Mouse (Mus musculus): Measurements from ENCODE around the gene Abcc3.

The Abcc3 gene

DNA sequence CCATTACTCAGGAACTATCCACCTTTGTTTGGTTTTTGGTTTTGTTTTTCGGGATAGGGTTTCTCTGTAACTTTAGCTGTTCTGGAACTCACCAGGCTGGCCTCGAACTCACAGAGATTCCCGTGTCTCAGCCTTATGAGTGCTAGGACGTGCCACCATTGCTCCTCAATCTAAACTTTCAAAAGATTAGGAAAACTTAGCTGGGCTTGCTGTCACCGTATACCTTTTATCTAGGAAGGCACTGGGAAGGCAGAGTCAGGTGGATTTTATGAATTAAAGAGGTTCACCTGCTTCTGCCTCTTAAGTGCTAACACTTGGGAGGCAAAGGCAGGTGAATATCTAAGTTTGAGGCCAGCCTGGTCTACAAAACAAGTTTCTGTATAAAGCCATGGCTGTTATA is 70.2 kb downstream of the Abcc3 start:
- DNase-seq: no peak

DNA sequence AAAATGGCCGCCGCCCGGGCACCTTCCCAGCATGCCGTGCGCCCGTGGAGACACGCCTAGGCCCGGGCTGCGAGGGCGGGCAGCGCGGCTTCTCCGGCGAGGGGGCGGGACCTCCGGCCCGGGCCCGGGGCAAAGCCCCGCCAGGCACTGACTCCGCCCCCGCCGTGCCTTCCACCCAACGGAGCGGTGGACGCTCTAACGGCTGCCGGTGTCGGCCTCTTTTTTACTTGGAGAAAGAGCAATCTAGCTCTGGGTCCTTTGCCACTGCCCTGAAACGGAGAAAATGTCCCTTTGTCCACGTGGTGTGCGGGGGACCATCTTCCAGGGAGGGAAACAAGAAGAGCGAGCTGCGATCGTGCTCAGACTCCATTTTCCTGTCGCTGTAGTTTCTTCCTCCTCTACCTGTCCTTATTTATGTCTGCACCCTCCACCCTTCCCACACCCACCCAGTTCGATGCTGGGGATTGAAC is 70.8 kb downstream of the Abcc3 start, which contains the start of gene Luc7l3:
Gene Luc7l3, minus strand, starts transcription at position 58 of the 470 bp plus-strand sequence.
- DNase-seq: peak; percentile 96

DNA sequence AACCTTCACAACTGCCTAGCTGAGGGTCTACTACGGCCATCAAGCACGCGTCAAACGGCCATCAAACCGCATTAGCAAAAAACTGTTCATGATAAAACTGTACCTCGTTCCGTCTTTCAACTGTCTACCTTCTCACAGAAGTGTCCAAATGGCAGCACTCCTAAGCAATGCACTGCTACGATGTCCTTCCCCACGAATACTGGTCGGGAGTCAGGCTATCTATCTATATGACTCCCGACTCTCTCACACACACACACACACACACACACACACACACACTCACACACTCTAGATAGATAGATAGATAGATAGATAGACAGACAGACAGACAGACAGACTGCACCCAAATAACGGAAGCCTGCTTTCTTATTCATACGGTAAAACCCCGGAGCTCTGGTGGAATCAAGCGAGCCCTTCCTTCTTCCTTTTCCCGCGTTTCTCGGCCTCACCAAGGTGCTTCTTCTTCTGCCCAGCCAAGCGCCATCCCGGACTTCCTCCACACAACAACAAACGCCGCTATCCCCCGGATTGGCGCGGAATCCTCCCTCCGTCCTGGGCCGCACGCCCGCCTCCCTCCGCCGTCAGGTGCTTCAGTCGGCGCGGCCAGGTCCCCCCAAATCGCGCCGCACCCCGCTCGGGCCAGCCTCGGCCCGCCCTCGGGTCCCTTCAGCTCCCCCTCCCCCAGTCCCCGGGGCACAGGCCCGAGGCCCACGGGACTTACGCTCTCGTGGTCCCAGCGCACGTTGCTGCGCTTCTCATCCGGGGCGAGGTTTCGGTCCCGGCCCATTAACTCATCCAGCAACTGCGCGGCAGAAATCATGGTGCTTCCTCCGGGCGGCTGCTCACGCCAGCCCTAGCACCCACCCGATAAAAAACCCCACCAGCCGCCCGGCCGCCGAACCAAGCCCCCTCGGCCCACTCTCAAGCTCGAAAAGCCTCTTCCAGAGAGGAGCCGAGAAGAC is 71.5 kb downstream of the Abcc3 start:
- peak; percentile 57 for DNase-seq

DNA sequence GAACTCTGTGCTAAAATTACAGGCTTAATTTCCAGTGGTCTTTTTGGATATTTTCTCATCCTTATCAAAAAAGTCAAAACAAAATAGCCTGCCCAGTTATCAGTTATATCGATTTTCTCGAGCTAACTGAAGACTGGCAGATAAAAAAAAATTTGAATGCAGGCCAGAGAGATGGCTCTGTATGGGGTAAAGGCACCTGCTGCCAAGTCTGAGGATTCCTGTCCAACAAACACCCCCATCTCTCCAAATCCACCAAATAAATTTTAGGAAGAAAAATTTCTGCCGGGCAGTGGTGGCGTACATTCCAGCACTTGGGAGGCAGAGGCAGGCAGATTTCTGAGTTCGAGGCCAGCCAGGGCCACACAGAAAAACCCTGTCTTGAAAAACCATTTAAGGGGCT is 74.7 kb downstream of the Abcc3 start:
- DNase-seq: no peak

DNA sequence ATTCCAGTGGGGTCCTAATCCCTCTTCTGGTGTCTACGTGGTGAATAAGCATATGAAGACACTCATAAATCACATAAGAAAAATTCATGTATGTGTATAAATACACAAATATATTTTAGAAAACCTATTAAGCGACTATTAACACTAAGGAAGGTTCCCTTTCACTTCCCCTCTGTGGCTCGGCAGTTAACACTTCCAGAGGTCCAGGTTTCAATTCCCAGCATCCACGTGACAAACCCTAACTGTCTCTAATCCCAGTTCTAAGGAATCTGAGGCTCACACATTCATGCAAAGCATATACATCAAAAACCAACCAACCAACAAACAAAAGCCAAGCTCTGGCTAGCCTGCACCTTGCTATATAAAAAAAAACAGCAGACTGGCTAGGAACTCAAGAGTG is 75.3 kb downstream of the Abcc3 start:
- no peak for DNase-seq

DNA sequence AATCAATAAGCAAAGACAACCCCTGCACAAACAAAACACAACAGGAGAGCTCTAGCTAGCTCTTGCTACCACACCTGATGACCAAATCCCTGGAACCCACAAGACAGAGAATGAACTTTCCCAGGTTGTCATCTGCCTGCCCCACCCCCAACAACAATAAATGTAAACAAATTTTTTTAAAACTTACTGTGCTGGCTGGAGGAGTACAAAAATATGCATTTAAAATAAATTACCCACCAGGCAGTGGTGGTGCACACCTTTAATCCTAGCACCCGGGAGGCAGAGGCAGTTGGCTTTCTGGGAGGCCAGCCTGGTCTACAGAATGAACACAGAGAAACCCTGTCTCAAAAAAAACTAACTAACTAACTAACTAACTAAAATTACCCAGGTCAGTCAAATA is 75.8 kb downstream of the Abcc3 start:
- no peak for DNase-seq

DNA sequence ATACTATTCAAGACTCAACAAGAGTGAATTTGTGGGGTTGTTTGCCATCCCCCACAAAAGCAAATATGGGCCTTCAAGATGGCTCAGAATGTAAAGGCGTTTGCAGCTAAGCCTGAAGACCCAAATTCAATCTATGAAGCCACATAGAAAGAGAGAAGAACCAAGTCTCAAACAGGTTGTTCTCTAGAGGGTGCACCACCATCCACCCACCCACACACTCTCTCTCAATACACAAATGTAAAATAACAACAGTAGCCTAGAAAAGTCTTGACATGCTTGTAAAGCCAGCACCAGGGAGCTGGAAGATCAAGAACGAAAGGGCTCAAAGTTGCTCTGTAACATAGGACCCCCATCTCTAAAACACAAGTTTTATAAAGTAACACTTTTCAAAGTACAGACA is 76.3 kb downstream of the Abcc3 start:
- DNase-seq: no peak

DNA sequence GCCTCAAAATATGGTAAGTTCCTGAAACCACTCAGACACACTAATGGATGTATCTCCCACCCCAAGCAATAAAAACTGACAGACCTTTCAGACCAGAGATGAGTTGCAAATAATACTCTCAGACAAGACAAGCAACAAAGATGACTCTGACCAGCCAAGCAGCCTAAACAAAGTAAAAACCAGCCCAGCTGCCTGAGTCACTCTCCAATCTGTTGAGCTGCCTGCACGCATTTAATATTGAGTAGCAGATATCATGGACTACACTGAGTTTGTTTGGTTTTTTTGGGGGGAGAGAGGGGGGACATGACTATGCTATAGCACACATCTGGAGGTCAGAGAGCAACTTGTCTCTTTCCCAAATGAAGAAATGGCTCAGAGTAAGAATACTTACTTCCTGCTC is 77.5 kb downstream of the Abcc3 start:
- no peak for DNase-seq

DNA sequence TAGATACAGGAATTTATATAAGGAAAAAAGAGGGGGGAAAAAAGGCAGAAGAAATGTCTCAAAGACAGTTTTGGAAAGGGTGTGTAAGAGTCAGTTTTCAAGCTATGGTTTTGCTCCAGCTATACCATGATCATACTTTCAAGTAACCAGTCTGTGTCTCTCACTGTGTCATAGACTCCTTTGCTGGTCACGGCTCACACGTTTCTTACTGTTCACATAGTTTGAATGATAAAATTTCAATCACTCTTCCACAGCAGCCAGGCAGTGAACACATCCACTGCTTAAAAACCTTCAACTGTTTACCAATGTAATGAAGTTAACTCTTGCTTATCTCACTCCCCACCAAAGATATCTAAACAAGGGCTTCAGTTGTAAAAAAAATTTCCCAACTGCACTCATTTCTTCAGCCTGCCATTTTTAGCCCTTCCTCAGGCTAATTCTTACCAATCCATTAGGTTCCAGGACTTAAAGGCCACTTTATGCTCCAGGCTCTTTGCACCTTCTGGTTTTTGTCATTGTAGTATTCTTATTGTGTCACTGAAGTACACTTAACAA is 78.6 kb downstream of the Abcc3 start:
- DNase-seq: no peak

DNA sequence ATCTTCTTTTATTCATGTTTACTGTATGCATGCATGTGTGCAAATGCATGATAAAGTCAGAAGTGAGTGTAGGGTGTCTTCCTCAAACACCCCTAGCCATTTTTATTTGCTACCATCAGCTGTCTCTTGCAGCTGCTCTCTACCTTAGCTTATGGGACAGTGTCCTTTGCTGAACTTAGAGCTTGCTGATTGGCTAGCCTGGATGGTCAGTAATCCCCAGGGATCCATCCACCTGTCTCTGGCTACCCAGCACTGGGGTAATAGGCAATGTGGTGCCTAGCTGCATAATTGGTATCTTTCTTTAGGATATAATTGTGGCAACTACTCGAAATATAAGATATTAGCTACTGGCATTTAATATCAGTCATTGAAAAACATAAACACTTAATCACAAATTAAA is 80.1 kb downstream of the Abcc3 start:
- DNase-seq: no peak

DNA sequence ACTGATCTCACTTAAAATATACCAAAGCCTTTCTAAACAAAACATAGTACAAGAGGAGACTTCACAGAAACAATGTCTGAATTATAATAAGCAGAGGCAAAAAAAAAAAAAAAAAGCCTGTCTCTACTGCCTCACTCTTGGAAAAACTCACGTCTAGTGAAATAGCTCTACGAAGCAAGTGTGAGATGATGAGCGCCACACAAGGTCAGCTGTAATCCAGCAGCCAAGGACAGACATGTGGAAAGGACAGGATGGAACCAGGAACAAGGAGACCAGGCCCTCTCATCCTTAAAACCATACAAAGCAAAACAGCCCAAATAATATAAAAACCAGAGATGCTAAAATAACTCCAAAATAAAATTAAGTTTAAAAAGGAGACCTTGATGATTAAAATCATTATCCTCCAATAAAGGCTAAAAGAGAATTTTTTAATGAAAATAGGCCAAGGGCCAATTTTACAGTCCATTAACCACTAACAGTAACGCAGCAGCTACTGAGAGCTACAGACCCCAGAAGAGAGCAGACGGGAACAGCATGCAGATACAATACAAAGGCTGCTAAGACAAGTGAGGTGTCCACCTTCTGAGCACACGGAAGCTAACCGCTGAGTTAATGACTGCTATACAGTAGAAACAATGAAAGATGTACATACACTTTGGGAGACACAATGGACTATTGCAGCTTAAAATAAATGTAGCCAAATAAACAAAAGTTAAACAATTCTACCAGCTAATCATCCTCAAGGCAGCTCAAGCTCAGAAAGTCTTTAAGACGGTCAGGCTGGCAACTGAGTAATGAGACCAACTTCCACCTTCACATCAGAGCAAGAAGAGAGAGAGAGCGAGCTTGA is 97.6 kb downstream of the Abcc3 start:
- DNase-seq: no peak

All from lung, postnatal 14 days (tissue).